Mouse (Mus musculus): ENCODE measurements around the gene Gm10563.

Gene Gm10563

GRCm38 (mm10) chr4:155568170-155568569 is 77.0 kb downstream of the Gm10563 start:
- in situ Hi-C loops (cut with MboI, MseI): no loop called here

- in situ Hi-C loops (cut with MboI, MseI): no loop called here
Observed at GRCm38 (mm10) chr4:155566555-155566954, 78.7 kb downstream of the Gm10563 start.

Data from T-helper 1 cell (primary cell).